Comparison of ENCODE assay signal across 17 mouse cellular contexts in the genomic region with DNA sequence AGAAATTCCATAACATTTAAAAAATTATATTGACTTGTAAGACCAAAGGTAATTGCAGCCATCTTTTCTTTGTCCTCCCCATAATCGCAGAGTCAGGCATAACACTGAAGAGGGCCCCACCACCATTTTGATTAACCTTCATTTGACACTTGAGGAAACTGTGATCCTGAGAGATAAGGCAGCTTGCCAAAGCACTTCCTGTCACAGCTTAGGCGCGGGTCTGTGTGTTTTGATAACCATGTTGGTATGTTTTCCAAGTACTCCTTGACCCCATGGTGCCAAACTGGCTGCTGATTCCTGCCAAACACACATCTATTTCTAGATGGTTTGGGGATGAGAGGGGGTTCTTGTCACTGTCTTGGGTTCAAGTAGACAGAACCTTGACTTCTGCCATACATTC. TPM values are rescaled to one million over a fixed set of nuclear protein-coding genes. Genes with fewer than 3 reads are reported as not detected.
DNase-seq lines count a peak whose midpoint lies in the region; ATAC-seq lines count a peak whose summit lies in the region.
"Had no signal": no experiment of that assay in that cellular context is flagged by ENCODE, and none has a peak within 500 bp of the region (broad histone marks: within the 10 kb centered on the region; RNA-seq: fewer than 3 reads in every experiment).

No protein-coding gene starts in this region.

- H3K4me1 ChIP-seq in heart, embryonic 12.5 days (replicated peaks), result no peaks in the 10 kb centered on the region
- no peaks in the 10 kb centered on the region for H3K4me1 ChIP-seq in liver, embryonic 13.5 days (replicated peaks)
- no peaks in the 10 kb centered on the region for H3K4me1 ChIP-seq in midbrain, embryonic 14.5 days (ENCODE audit: control insufficient read depth, insufficient read depth, low read length)
- H3K4me1 ChIP-seq: forebrain, embryonic 10.5 days; heart, embryonic 13.5 days; hindbrain, embryonic 15.5 days; limb, embryonic 15.5 days; midbrain, embryonic 10.5 days; stomach, embryonic 15.5 days had no signal

- H3K4me3 ChIP-seq in heart, embryonic 12.5 days, result no peak overlapping the region
- no peak overlapping the region for H3K4me3 ChIP-seq in liver, embryonic 13.5 days (replicated peaks)
- H3K4me3 ChIP-seq in midbrain, embryonic 14.5 days (replicated peaks; ENCODE audit: low read depth, low read length), result no peak overlapping the region
- H3K4me3 ChIP-seq: forebrain, embryonic 10.5 days; heart, embryonic 13.5 days; hindbrain, embryonic 15.5 days; layer of hippocampus, adult 2 months; limb, embryonic 15.5 days; midbrain, embryonic 10.5 days; myocyte; stomach, embryonic 15.5 days had no signal

- H3K36me3 ChIP-seq in heart, embryonic 12.5 days, result no peaks in the 10 kb centered on the region
- H3K36me3 ChIP-seq in liver, embryonic 13.5 days, result no peaks in the 10 kb centered on the region
- no peaks in the 10 kb centered on the region for H3K36me3 ChIP-seq in midbrain, embryonic 14.5 days (ENCODE audit: control insufficient read depth, insufficient read depth, low read length)
- H3K36me3 ChIP-seq: forebrain, embryonic 10.5 days; heart, embryonic 13.5 days; hindbrain, embryonic 15.5 days; limb, embryonic 15.5 days; midbrain, embryonic 10.5 days; stomach, embryonic 15.5 days had no signal

- peak; percentile 30 to 45 for DNase-seq in heart, adult 9 months (ENCODE audit: low spot score in 2 of 2)
- DNase-seq in thymus, postnatal 0 days (ENCODE audit: low spot score), result peak; percentile 6
- DNase-seq in thymus, postnatal 4 days, result no peak
- peak; percentile 3 for DNase-seq in liver, embryonic 13.5 days
- no peak for DNase-seq in midbrain, embryonic 14.5 days
- no peak for DNase-seq in Muller cell, postnatal 12 days (ENCODE audit: inconsistent ontology term)
- DNase-seq: cerebellum, adult 2 months; thymus, postnatal 36 days had no signal

- H3K27me3 ChIP-seq in heart, embryonic 12.5 days (replicated peaks), result no peaks in the 10 kb centered on the region
- no peaks in the 10 kb centered on the region for H3K27me3 ChIP-seq in liver, embryonic 13.5 days
- H3K27me3 ChIP-seq in midbrain, embryonic 14.5 days (ENCODE audit: control insufficient read depth, insufficient read depth, low read length), result no peaks in the 10 kb centered on the region
- H3K27me3 ChIP-seq: heart, embryonic 13.5 days; hindbrain, embryonic 15.5 days; limb, embryonic 15.5 days; stomach, embryonic 15.5 days had no signal

- WGBS in heart, embryonic 12.5 days, result 33% methylated on average over 3 of the region's 3 CpGs
- 10% methylated on average over 3 of the region's 3 CpGs for WGBS in liver, embryonic 13.5 days (ENCODE audit: insufficient replicate concordance)
- 91% methylated on average over 3 of the region's 3 CpGs for WGBS in midbrain, embryonic 14.5 days

- H3K9me3 ChIP-seq in heart, embryonic 12.5 days (replicated peaks), result 0 out of 2 replicates have a peak, but pooled peaks cover 5% of the 10 kb centered on the region
- no peaks in the 10 kb centered on the region for H3K9me3 ChIP-seq in liver, embryonic 13.5 days (replicated peaks)
- H3K9me3 ChIP-seq in midbrain, embryonic 14.5 days (ENCODE audit: control insufficient read depth, low read length), result no peaks in the 10 kb centered on the region
- H3K9me3 ChIP-seq: heart, embryonic 13.5 days; hindbrain, embryonic 15.5 days; limb, embryonic 15.5 days; stomach, embryonic 15.5 days had no signal

- ATAC-seq in heart, embryonic 12.5 days (ENCODE audit: insufficient number of reproducible peaks, low FRiP score), result no peak
- ATAC-seq in liver, embryonic 13.5 days (ENCODE audit: low read depth), result no peak
- ATAC-seq in midbrain, embryonic 14.5 days (ENCODE audit: low FRiP score, low TSS enrichment), result no peak

- no peak overlapping the region for H3K27ac ChIP-seq in heart, embryonic 12.5 days (ENCODE audit: poor library complexity, severe bottlenecking)
- H3K27ac ChIP-seq in liver, embryonic 13.5 days, result no peak overlapping the region
- H3K27ac ChIP-seq in midbrain, embryonic 14.5 days (replicated peaks; ENCODE audit: low read depth, low read length), result no peak overlapping the region
- H3K27ac ChIP-seq: forebrain, embryonic 10.5 days; heart, embryonic 13.5 days; hindbrain, embryonic 15.5 days; layer of hippocampus, adult 2 months; limb, embryonic 15.5 days; midbrain, embryonic 10.5 days; stomach, embryonic 15.5 days had no signal

- no peak overlapping the region for H3K4me2 ChIP-seq in heart, embryonic 12.5 days
- H3K4me2 ChIP-seq in liver, embryonic 13.5 days, result no peak overlapping the region
- H3K4me2 ChIP-seq in midbrain, embryonic 14.5 days (ENCODE audit: low read length), result no peak overlapping the region
- H3K4me2 ChIP-seq: heart, embryonic 13.5 days; hindbrain, embryonic 15.5 days; limb, embryonic 15.5 days; stomach, embryonic 15.5 days had no signal

- no peak overlapping the region for H3K9ac ChIP-seq in heart, embryonic 12.5 days
- H3K9ac ChIP-seq in liver, embryonic 13.5 days, result no peak overlapping the region
- H3K9ac ChIP-seq in midbrain, embryonic 14.5 days (replicated peaks; ENCODE audit: low read length), result no peak overlapping the region
- H3K9ac ChIP-seq: heart, embryonic 13.5 days; hindbrain, embryonic 15.5 days; limb, embryonic 15.5 days; stomach, embryonic 15.5 days had no signal

RNA-seq across cellular contexts. Expression of a gene that starts 11.7 kb away (rescaled TPM):
- 32.8 and 34.3 TPM in 2 replicates for polyA plus RNA-seq in heart, embryonic 12.5 days (2016; fragmentation: Nextera tagmentation; extraction: Ambion mirVana)
- polyA plus RNA-seq in thymus, postnatal 0 days (2015; fragmentation: Nextera tagmentation; extraction: Ambion mirVana), result 3.4 and 3.9 TPM in 2 replicates
- polyA plus RNA-seq in liver, embryonic 13.5 days (2015; fragmentation: Nextera tagmentation; extraction: Ambion mirVana), result 2.7 and 3.9 TPM in 2 replicates
- 30.3 and 50.9 TPM in 2 replicates for polyA plus RNA-seq in midbrain, embryonic 14.5 days (2014; fragmentation: Nextera tagmentation; extraction: Ambion mirVana)

Comparison
In these comparisons a context has a peak if more than half of its experiments do, and no peak if none do; other contexts are left out.
1. DNase-seq: peak in heart, adult 9 months (2 of 2), thymus, postnatal 0 days (single experiment) and liver, embryonic 13.5 days (single experiment); none in thymus, postnatal 4 days (single experiment), midbrain, embryonic 14.5 days (single experiment) and Muller cell, postnatal 12 days (single experiment).